Mouse (Mus musculus): ENCODE measurements at regions not wholly inside any gene's neighbourhood (a gene's known extent, or its start where the extent isn't known, plus 50 kb on each side); places are given as distances from the start of the nearest gene placed in this dataset.

GRCm38 (mm10) chr10:119114653-119115052, 125.2 kb downstream of the Cand1 start:
- TF ChIP-seq CTCF (IDR thresholded peaks at IDR 0.05): no peak
- intact Hi-C loops (cut with DNase I): no loop called here
- H3K4me3 ChIP-seq: no peak overlapping the region
- no peak for DNase-seq (ENCODE audit: extremely low spot score in 1 of 2, low spot score in 2 of 2)
- no peak overlapping the region for H3K27ac ChIP-seq

DNA sequence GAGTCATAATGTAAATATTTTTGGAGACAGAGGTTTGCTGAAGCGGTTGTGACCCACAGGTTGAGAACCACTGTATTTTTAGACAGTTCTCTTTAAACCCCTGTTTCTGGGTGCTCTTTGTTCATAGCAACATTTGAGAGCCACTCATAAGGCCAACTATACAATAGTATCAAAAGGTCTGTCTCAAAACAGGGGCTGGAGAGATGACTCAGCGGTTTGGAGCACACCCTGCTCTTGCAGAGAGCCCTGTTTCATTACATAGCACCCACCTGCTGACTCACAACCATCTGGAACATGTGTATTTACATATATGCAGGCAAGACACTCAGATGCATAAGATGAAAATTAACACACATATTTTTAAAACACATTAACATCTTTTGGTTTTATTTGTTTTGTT, 128.0 kb downstream of the Cand1 start:
- no peak for TF ChIP-seq CTCF (IDR thresholded peaks at IDR 0.05)
- H3K4me3 ChIP-seq: no peak overlapping the region
- intact Hi-C loops (cut with DNase I): no loop called here
- DNase-seq (ENCODE audit: extremely low spot score in 1 of 2, low spot score in 2 of 2): peak in 1 of 2 experiments; percentile 17
- no peak overlapping the region for H3K27ac ChIP-seq

DNA sequence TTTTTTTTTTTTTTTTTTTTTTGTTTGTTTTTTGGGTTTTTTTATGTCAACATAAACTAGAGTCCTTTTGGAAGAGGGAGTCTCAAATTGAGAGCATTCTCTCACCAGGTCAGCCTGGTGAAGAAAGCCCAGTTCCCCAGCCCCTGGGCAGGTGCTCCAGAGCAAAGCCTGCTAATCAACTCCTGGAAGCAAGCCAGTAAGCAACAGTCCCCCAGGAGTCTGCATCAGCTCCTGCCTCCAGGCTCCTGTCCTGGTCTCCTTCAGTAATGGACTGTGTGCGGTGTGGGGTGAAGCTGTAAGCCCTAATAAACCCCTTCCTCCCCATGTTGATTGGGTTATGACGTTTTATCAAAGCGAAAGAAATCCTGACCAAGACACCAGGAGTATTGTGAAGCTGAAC, 128.4 kb downstream of the Cand1 start:
- no peak for TF ChIP-seq CTCF (IDR thresholded peaks at IDR 0.05)
- Histone ChIP-seq H3K4me3 (no peak overlapping the region), H3K27ac (no peak overlapping the region)
- DNase-seq (ENCODE audit: extremely low spot score in 1 of 2, low spot score in 2 of 2): no peak
- intact Hi-C loops (cut with DNase I): no loop called here

DNA sequence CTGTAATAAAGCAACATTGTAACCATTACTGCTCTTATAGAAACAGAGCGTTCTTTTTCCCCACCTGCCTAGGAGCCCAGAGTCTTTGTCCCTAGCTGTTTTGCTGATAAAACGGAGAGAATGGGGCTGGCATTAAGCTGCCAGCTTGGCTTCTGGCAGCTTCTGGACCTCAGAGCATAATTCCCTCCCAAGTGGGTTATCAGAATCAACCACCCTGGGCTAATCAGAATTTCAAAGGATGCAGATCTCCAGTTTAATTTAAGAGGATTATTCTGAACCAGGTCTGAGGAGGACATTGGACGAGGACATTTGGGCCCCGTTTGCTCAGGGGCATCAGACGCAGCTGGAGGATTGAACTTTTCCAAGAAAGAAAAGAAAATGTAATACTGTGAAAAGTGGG, 129.2 kb downstream of the Cand1 start:
- no peak for TF ChIP-seq CTCF (IDR thresholded peaks at IDR 0.05)
- no peak for DNase-seq (ENCODE audit: extremely low spot score in 1 of 2, low spot score in 2 of 2)

GRCm38 (mm10) chr10:119109207-119109606, 130.6 kb downstream of the Cand1 start:
- no peak for DNase-seq (ENCODE audit: extremely low spot score in 1 of 2, low spot score in 2 of 2)
- H3K4me3 ChIP-seq: no peak overlapping the region
- intact Hi-C loops (cut with DNase I): no loop called here
- no peak overlapping the region for H3K27ac ChIP-seq
- no peak for TF ChIP-seq CTCF (IDR thresholded peaks at IDR 0.05)

More for the DNA sequence above, 129.2 kb downstream of the Cand1 start:
- intact Hi-C loops (cut with DNase I): no loop called here
- Histone ChIP-seq H3K4me3 (no peak overlapping the region), H3K27ac (no peak overlapping the region)

DNA sequence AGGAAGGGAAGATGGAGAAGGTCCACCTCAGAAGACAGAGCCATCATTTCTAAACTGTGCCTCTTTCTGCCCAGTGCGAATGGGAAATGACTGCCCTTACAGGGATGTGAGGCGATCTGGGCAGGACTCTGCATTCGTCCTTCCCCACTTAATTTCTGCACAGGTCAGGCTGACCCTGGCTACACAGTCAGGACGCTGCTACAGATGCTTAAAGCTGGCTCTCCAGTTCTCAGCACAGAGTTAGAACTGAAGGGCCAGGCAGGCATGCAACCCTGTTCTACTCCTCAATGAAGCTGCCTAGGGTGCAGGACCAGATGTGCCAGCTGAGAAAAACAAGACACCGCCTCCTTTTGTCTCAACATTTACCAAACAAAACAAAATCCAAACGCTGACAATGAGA, 132.1 kb downstream of the Cand1 start:
- no peak for TF ChIP-seq CTCF (IDR thresholded peaks at IDR 0.05)
- H3K4me3 ChIP-seq: no peak overlapping the region
- intact Hi-C loops (cut with DNase I): no loop called here
- H3K27ac ChIP-seq: no peak overlapping the region
- no peak for DNase-seq (ENCODE audit: extremely low spot score in 1 of 2, low spot score in 2 of 2)

DNA sequence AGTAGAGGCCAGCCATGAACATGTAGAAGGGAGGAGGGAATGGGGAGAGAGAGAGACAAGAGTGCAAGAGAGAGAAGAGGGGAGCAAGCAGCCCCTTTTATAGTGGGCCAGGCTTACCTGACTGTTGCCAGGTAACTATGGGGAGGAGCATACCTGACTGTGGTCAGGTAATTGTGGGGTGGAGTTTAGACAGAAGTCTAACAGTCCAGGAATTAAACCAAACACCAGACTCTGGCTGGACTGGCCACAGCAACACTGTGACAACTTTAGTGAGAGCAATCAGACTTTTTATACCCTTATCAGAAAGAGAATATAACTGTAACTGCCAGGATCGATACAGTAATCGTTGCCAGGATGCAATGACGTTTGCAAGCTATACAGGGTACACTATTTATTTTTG, 133.8 kb downstream of the Cand1 start:
- TF ChIP-seq CTCF (IDR thresholded peaks at IDR 0.05): no peak
- no peak overlapping the region for H3K27ac ChIP-seq
- DNase-seq (ENCODE audit: extremely low spot score in 1 of 2, low spot score in 2 of 2): no peak
- intact Hi-C loops (cut with DNase I): no loop called here
- H3K4me3 ChIP-seq: no peak overlapping the region

DNA sequence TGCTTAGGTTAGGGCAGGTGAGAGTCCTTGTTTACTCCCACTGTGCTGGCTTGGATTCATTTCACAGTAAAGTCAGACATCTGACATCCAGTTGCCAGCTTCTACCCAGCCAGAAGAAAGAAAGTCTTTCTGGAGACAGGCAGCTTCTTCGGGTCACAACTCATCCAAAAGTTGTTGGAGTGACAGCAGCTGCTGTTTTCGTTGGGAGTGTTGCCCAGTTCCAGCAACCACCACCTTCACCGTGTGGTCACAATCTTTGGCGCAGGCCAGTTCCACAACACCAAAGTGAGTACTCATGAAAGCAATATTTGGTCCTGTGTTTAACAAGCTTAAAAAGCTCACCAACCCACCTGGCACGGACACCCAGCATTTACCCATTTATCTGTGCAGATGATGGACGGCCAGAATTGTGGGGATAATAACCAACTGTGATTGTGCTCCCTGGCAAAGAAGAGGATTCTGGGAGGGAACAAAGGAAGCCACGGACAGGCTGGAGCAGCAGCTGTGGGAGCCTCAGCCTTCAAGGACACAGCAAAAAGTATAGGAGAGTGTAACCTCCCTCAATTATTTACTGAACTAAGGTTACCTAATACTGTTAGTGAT, 134.5 kb downstream of the Cand1 start:
- Histone ChIP-seq H3K27ac (no peak overlapping the region), H3K4me3 (no peak overlapping the region)
- no peak for DNase-seq (ENCODE audit: extremely low spot score in 1 of 2, low spot score in 2 of 2)
- no peak for TF ChIP-seq CTCF (IDR thresholded peaks at IDR 0.05)
- intact Hi-C loops (cut with DNase I): no loop called here

DNA sequence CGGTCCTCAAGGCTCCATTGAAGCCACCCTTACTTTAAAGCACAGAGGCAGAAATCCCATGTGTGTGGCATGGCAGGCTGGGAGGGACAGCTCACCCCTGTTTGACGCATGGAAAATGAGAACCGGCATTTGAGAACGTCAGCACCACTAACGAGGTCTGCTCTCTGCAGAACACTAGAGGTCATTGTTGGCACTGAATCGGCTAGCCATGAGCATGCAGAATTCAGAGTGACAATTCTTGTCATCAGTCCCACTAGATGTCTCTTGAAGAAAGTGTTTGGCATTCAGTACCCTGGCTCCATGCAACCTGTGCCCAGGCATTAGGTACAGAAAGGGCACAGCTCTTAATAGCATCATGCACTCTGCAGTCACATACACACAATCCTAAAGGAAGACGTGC, 139.3 kb downstream of the Cand1 start:
- intact Hi-C loops (cut with DNase I): no loop called here
- TF ChIP-seq CTCF (IDR thresholded peaks at IDR 0.05): peak; percentile 16; the same call in 1 of the 2 replicates
- DNase-seq (ENCODE audit: extremely low spot score in 1 of 2, low spot score in 2 of 2): no peak
- Histone ChIP-seq H3K4me3 (no peak overlapping the region), H3K27ac (no peak overlapping the region)

GRCm38 (mm10) chr10:119099092-119099792, 140.6 kb downstream of the Cand1 start:
- intact Hi-C loops (cut with DNase I): no loop called here
- H3K27ac ChIP-seq: no peak overlapping the region
- H3K4me3 ChIP-seq: no peak overlapping the region
- no peak for TF ChIP-seq CTCF (IDR thresholded peaks at IDR 0.05)
- DNase-seq (ENCODE audit: extremely low spot score in 1 of 2, low spot score in 2 of 2): no peak

DNA sequence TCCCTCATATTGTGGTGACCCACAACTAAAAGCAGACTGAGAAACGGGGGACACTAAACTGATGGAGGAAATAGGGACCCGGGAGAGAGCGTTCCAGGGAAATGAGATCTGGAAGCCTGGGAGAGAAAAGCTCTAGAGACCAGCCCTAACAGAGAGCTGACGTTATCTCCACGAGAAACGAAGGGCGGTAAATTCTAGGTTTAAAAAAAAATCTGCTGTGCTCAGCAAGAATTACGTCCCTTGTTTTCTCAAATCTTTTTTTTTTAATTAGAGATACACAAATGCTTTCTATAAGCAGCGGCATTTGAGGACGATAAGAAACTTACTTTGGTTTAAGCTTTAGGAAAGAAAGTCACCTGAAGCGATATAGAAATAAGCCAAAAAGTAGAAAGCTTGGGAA, 145.7 kb downstream of the Cand1 start:
- no peak for DNase-seq (ENCODE audit: extremely low spot score in 1 of 2, low spot score in 2 of 2)
- H3K27ac ChIP-seq: no peak overlapping the region
- TF ChIP-seq CTCF (IDR thresholded peaks at IDR 0.05): no peak
- H3K4me3 ChIP-seq: no peak overlapping the region
- intact Hi-C loops (cut with DNase I): no loop called here

- intact Hi-C loops (cut with DNase I): no loop called here
- Histone ChIP-seq H3K4me3 (no peak overlapping the region), H3K27ac (no peak overlapping the region)
- TF ChIP-seq CTCF (IDR thresholded peaks at IDR 0.05): no peak
- no peak for DNase-seq (ENCODE audit: extremely low spot score in 1 of 2, low spot score in 2 of 2)
Measured at GRCm38 (mm10) chr10:119087886-119088285, 152.0 kb downstream of the Cand1 start.

DNA sequence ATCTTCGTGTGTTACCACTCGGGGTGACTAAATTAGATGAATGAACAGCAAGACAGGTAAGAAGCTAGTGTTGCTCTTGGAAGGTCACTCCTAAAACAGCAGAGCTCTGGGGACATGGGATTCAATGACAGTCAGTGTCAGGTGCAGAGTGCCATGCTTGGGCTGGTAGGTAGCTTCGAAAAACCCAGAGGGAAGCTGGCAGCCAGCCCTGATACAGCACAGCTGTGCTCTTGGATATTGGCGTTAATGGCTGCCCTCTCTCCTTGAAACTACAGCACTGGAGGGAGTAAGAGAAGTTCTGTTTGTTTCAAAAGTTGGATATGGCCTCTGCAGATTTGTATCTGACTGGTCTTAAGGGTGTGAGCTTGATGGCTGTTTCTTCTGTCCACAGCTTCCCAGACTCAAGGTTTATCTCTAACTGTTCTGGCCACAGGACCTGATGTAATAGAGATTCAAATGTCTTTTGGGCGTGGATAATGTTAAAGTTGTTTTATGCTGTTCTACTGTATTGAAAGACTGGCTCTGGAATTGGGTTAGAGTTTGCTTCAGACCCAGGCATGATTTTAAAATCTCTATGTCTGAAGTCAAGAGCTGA, 152.7 kb downstream of the Cand1 start:
- H3K27ac ChIP-seq: no peak overlapping the region
- DNase-seq (ENCODE audit: extremely low spot score in 1 of 2, low spot score in 2 of 2): no peak
- H3K4me3 ChIP-seq: no peak overlapping the region
- TF ChIP-seq CTCF (IDR thresholded peaks at IDR 0.05): no peak
- intact Hi-C loops (cut with DNase I): no loop called here
